In genomic region chrX:143996716-143997115, GRCm38 (mm10) we compare ENCODE assay signal across 9 mouse cellular contexts.
A peak's percentile ranks its signal among the peaks of the same experiment; 100 is the strongest.
DNase-seq lines count a peak whose midpoint lies in the region; ATAC-seq and TF ChIP-seq lines count a peak whose summit lies in the region.
"Had no signal": no experiment of that assay in that cellular context is flagged by ENCODE, and none has a peak within 500 bp of the region (broad histone marks: within the 10 kb centered on the region; RNA-seq: fewer than 3 reads in every experiment).

No protein-coding gene starts in this region.

- DNase-seq in lung, embryonic 14.5 days = peak; percentile 77
- DNase-seq in lung, adult 18-20 months = no peak
- DNase-seq in cerebellum, postnatal 25 days = peak; percentile 19 to 50
- DNase-seq in gastrocnemius, postnatal 10 days = peak; percentile 15
- peak; percentile 38 for DNase-seq in kidney, postnatal 10 days
- DNase-seq in lung, postnatal 36 days = peak; percentile 17
- no peak for DNase-seq in thymus, postnatal 25 days
- no peak for DNase-seq in urinary bladder, adult 18-20 months (ENCODE audit: low spot score in 2 of 2)

- no peak overlapping the region for H3K27ac ChIP-seq in lung, embryonic 14.5 days (ENCODE audit: low read depth)
- H3K27ac ChIP-seq: limb, embryonic 15.5 days had no signal

- H3K9ac ChIP-seq in lung, embryonic 14.5 days = no peak overlapping the region
- H3K9ac ChIP-seq: limb, embryonic 15.5 days had no signal

- no peaks in the 10 kb centered on the region for H3K4me1 ChIP-seq in lung, embryonic 14.5 days (ENCODE audit: insufficient read depth)

- H3K9me3 ChIP-seq in lung, embryonic 14.5 days (ENCODE audit: low read depth, low read length) = no peaks in the 10 kb centered on the region
- H3K9me3 ChIP-seq: limb, embryonic 15.5 days had no signal

- WGBS in lung, embryonic 14.5 days = 19% methylated on average over 4 of the region's 4 CpGs

- H3K4me2 ChIP-seq in lung, embryonic 14.5 days = peak overlapping the region; percentile 32; the same call in 1 of the 2 replicates
- H3K4me2 ChIP-seq: limb, embryonic 15.5 days had no signal

- H3K4me3 ChIP-seq in lung, embryonic 14.5 days (ENCODE audit: low read depth, low read length) = no peak overlapping the region
- H3K4me3 ChIP-seq: limb, embryonic 15.5 days had no signal

- peak; percentile 52 for TF ChIP-seq CTCF in lung, embryonic 14.5 days (IDR thresholded peaks at IDR 0.05; ENCODE audit: low read depth)

- H3K27me3 ChIP-seq in lung, embryonic 14.5 days (ENCODE audit: insufficient read depth, low read length) = no peaks in the 10 kb centered on the region
- H3K27me3 ChIP-seq: limb, embryonic 15.5 days had no signal

- ATAC-seq in lung, embryonic 14.5 days (ENCODE audit: insufficient read depth) = no peak

- H3K36me3 ChIP-seq in lung, embryonic 14.5 days (ENCODE audit: insufficient read depth) = no peaks in the 10 kb centered on the region
- H3K36me3 ChIP-seq: limb, embryonic 15.5 days had no signal

Comparison
In these comparisons a context has a peak if more than half of its experiments do, and no peak if none do; other contexts are left out.
1. DNase-seq: peak in lung, embryonic 14.5 days (single experiment), cerebellum, postnatal 25 days (2 of 2), gastrocnemius, postnatal 10 days (single experiment), kidney, postnatal 10 days (single experiment) and lung, postnatal 36 days (single experiment); none in lung, adult 18-20 months (0 of 2), thymus, postnatal 25 days (single experiment) and urinary bladder, adult 18-20 months (0 of 2).